Mouse (Mus musculus) intestine, postnatal 0 days (tissue): ENCODE data around the gene Fancd2os. TPM values are rescaled to one million over a fixed set of nuclear protein-coding genes. Genes with fewer than 3 reads are reported as not detected.

ENCODE experiments used
- ATAC-seq: fragments of 200-750 bp; cut with Nextera tagmentation; 2 replicates; pipeline ENCODE4 v1.8.0; 2017; ENCODE audit warnings: mild to moderate bottlenecking, moderate TSS enrichment, moderate library complexity
- H3K27ac ChIP-seq: fragments of 300-500 bp; sonication (generic); 2 replicates; pipeline ENCODE4 v1.5.1; 2014; ENCODE audit warnings: mild to moderate bottlenecking, low read depth, low read length, moderate library complexity
- H3K27me3 ChIP-seq: fragments of 300-500 bp; sonication (generic); replicated peaks from 2 replicates; pipeline ENCODE4 v1.6.1; 2014; ENCODE audit warnings: low read length, mixed read lengths; ENCODE audit not compliant: control insufficient read depth, insufficient read depth
- H3K36me3 ChIP-seq: fragments of 300-500 bp; sonication (generic); 2 replicates; pipeline ENCODE4 v1.6.1; 2014; ENCODE audit warnings: mild to moderate bottlenecking, moderate library complexity; ENCODE audit not compliant: control insufficient read depth, insufficient read depth
- H3K4me1 ChIP-seq: fragments of 300-500 bp; sonication (generic); replicated peaks from 2 replicates; pipeline ENCODE4 v1.6.1; 2014; ENCODE audit warnings: antibody characterized with exemption, low read length, mixed read lengths; ENCODE audit not compliant: control insufficient read depth, insufficient read depth
- H3K4me2 ChIP-seq: fragments of 300-500 bp; sonication (generic); replicated peaks from 2 replicates; pipeline ENCODE4 v1.6.1; 2014; ENCODE audit warnings: low read depth, mild to moderate bottlenecking, moderate library complexity
- H3K4me3 ChIP-seq: fragments of 300-500 bp; sonication (generic); 2 replicates; pipeline ENCODE4 v1.5.1; 2014; ENCODE audit warnings: low read depth, low read length
- H3K9ac ChIP-seq: fragments of 300-500 bp; sonication (generic); 2 replicates; pipeline ENCODE4 v1.6.1; 2014; ENCODE audit warnings: mild to moderate bottlenecking, low read depth, low read length
- H3K9me3 ChIP-seq: fragments of 300-500 bp; sonication (generic); 2 replicates; pipeline ENCODE4 v1.6.1; 2016; ENCODE audit warnings: mixed run types; ENCODE audit not compliant: control insufficient read depth
- CTCF ChIP-seq: sonication (generic); IDR thresholded peaks from 2 replicates; pipeline ENCODE4 v1.5.1; 2016; ENCODE audit warnings: low read depth, mild to moderate bottlenecking, control low read depth, antibody characterized with exemption, moderate library complexity
- WGBS: fragments of 180-500 bp; shearing (Covaris S2); extraction: QIAGEN DNeasy Blood & Tissue Kit; methylation state at CpG from one replicate; pipeline ENCODE4 v1.1.7; 2014; 5-methylcytosine and 5-hydroxymethylcytosine counted together
- polyA plus RNA-seq: library from polyadenylated mRNA; unstranded; fragments of >200 nt; fragmentation: Nextera tagmentation; extraction: Ambion mirVana; gene quantifications from 2 replicates; pipeline ENCODE4 v1.2.1, GENCODE M21; 2015

Gene Fancd2os
- polyA plus RNA-seq, 1 experiment from 2014 or later = not detected

DNA sequence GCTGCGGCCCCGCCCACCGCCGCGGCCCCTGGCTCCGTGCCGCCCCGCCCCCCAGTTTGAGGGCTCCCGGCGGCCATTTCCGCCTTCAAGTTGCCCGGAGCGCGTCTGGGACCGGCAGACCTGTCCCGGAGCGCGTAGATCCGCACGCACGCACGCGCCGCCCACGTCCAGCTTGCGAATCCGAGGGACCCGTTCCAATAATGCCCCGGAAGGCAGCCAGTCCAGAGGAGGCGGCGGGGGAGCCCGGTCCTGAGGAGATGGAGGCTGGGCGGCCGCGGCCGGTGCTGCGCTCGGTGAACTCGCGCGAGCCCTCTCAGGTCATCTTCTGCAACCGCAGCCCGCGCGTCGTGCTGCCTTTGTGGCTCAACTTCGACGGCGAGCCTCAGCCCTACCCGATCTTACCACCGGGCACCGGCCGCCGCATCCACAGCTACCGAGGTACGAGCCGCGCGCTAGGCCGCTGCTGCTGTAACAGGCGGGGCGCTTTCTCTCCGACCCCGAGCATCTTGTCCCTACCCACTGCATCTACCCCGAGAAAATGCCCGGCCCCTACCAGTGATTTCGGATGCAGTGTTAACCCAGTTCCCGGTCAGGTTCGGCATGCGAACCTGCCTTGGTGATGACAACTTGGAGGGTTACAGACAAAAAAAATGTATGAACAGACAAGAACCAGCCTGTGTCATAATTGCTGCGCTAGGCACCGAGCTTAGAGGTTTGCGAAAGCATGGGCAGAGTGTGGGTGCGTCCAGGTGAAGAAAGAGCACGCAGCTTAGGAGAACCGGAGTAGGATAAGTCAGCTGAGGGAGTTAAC is 23.6 kb upstream of the Fancd2os start, which contains the start of gene Vhl:
Gene Vhl, plus strand, starts transcription at position 19 of the 811 bp plus-strand sequence.
- H3K9ac ChIP-seq = peak within 1 kb of the TSS; percentile 64
- no peaks in the 10 kb centered on the region for H3K27me3 ChIP-seq
- TF ChIP-seq CTCF = peak; percentile 47
- ATAC-seq = peak; percentile 82
- peak within 1 kb of the TSS; percentile 71 for H3K4me3 ChIP-seq
- H3K9me3 ChIP-seq = no peaks in the 10 kb centered on the region
- peak within 1 kb of the TSS; percentile 90 for H3K27ac ChIP-seq
- H3K4me1 ChIP-seq = peaks cover 13% of the 10 kb centered on the region
- H3K4me2 ChIP-seq = peak within 1 kb of the TSS; percentile 90
- WGBS = under 1% methylated on average over 72 of the region's 76 CpGs
- H3K36me3 ChIP-seq = peaks cover 14% of the 10 kb centered on the region

DNA sequence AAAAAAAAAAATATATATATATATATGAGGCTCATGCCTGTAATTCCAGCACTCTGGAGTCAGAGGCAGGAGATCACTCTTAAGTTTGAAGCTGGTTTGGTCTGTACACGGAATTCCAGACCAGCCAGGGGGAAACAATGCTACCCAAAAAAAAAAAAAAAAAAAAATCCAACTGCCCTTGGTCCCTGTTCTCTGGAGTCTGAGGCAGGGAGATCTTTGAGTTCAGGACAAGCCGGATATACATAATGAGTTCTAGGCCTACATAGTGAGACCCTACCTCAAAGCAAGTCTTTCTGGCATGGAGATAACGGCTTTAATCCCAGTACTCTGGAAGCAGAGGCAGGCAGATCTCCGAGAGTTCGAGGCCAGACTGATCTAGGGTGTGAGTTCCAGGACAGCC is 22.9 kb upstream of the Fancd2os start:
- no peak for ATAC-seq
- no peak for TF ChIP-seq CTCF
- H3K4me1 ChIP-seq = peaks cover 13% of the 10 kb centered on the region
- H3K36me3 ChIP-seq = peaks cover 10% of the 10 kb centered on the region
- no peaks in the 10 kb centered on the region for H3K9me3 ChIP-seq
- H3K9ac ChIP-seq = peak overlapping the region; percentile 64; the same call in 1 of the 2 replicates
- H3K4me2 ChIP-seq = peak overlapping the region; percentile 90
- H3K27ac ChIP-seq = no peak overlapping the region
- no peaks in the 10 kb centered on the region for H3K27me3 ChIP-seq
- 59% methylated on average over 5 of the region's 5 CpGs for WGBS
- H3K4me3 ChIP-seq = peak overlapping the region; percentile 71

DNA sequence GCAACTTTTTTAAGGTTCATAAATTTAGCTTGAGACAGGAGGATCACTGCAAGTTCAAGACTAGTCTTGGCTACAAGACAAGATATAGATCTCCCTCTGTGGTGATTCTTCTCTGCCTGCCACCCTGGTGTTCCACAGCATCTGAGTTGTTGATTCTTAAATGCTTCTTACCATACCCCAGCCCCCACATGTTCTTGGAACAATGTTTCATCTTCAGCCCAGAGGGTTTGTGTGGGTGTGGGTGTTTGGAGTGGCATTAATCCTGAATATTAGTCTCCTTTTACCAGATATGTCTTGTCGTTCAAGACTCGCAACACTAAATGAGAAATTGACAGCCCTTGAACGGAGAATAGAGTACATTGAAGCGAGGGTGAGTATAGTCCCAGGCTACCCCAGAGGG is 15.0 kb upstream of the Fancd2os start:
- Histone ChIP-seq H3K27ac (no peak overlapping the region), H3K27me3 (no peaks in the 10 kb centered on the region), H3K4me3 (no peak overlapping the region), H3K9me3 (no peaks in the 10 kb centered on the region), H3K4me2 (no peak overlapping the region), H3K9ac (no peak overlapping the region), H3K36me3 (peaks cover 25% of the 10 kb centered on the region), H3K4me1 (no peaks in the 10 kb centered on the region)
- ATAC-seq = no peak
- 93% methylated on average over 4 of the region's 4 CpGs for WGBS
- TF ChIP-seq CTCF = no peak

- no peak overlapping the region for H3K27ac ChIP-seq
- H3K9me3 ChIP-seq = no peaks in the 10 kb centered on the region
- H3K9ac ChIP-seq = no peak overlapping the region
- H3K4me2 ChIP-seq = no peak overlapping the region
- H3K27me3 ChIP-seq = no peaks in the 10 kb centered on the region
- no peak overlapping the region for H3K4me3 ChIP-seq
- ATAC-seq = no peak
- H3K4me1 ChIP-seq = no peaks in the 10 kb centered on the region
- H3K36me3 ChIP-seq = peaks cover 25% of the 10 kb centered on the region
- WGBS = 99% methylated on average over 8 of the region's 8 CpGs
- no peak for TF ChIP-seq CTCF
Measured at GRCm38 (mm10) chr6:113614997-113615396, 14.5 kb upstream of the Fancd2os start.

DNA sequence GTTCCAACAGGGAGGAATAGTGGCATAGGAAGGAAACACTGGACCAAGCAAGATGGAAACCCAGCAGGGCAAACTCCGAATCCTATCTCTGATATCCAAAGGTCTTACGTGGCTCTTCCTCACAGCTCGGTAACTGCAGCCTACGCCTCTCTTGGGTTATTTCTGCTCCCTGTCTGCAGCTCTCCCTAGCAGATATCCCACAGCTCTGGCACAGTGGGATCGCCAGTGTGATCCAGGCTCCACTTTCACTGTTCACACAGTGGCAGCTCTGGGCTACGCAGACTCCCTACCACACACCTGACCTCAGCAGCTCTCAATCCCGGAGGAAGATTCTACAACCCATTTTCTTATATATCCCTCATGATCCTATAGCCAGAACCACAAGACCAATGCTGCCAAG is 13.6 kb upstream of the Fancd2os start:
- Histone ChIP-seq H3K9me3 (no peaks in the 10 kb centered on the region), H3K4me1 (no peaks in the 10 kb centered on the region), H3K27me3 (no peaks in the 10 kb centered on the region), H3K4me3 (no peak overlapping the region), H3K27ac (no peak overlapping the region), H3K36me3 (peaks cover 25% of the 10 kb centered on the region), H3K9ac (no peak overlapping the region), H3K4me2 (no peak overlapping the region)
- TF ChIP-seq CTCF = no peak
- no peak for ATAC-seq
- WGBS = 92% methylated on average over 7 of the region's 7 CpGs

DNA sequence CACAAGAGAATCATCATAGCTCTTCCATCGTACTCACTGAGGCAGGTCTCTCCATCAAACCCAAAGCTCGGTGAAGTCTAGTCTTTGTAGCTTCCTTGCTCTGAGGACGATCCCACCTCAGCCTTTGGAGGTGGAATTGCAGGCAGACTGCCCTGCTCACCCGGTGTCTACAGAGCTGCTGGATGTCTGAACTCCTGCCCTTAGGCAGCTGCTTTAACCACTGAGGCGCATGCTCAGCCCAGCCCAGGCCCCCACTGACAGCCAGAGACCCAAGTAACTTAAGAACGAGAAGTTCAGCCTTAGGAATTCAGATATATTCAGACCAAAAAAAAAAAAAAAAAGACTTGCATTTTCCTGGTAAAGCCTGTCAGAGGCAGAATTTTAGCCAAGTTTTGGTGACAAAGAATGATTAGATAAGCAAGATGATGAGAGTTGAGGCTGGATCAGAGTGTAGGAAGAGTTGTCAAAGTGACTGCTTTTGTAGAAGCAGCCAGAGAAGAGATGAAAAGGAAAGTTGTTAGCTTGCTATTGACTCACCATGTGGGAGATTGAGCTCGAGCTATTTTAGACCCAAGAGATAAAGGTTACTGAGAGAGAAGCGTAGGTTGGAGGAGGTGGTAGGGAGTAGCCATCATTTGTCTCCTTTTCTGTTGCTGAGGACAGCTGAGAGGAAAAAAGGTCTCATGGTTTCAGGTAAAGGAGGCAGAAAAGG is 11.9 kb upstream of the Fancd2os start:
- no peak overlapping the region for H3K4me3 ChIP-seq
- no peak overlapping the region for H3K27ac ChIP-seq
- H3K36me3 ChIP-seq = peaks cover 20% of the 10 kb centered on the region
- no peak for TF ChIP-seq CTCF
- no peaks in the 10 kb centered on the region for H3K27me3 ChIP-seq
- H3K4me2 ChIP-seq = no peak overlapping the region
- no peak overlapping the region for H3K9ac ChIP-seq
- peaks cover 3% of the 10 kb centered on the region; the same call in 1 of the 2 replicates for H3K4me1 ChIP-seq
- 79% methylated on average over 8 of the region's 8 CpGs for WGBS
- ATAC-seq = no peak
- no peaks in the 10 kb centered on the region for H3K9me3 ChIP-seq
